Mouse (Mus musculus) adrenal gland, postnatal 10 days (tissue): Measurements from ENCODE around the gene Aff3. TPM values are rescaled to one million over a fixed set of nuclear protein-coding genes. Genes with fewer than 3 reads are reported as not detected.

Experiments used
- DNase-seq: peaks from one replicate; pipeline ENCODE4 v3.0.0; 2021; ENCODE audit warnings: mixed read lengths
- total RNA-seq, 2 experiments: library from RNA; stranded (reverse); gene quantifications; 2 replicates each; pipeline ENCODE4 v1.2.3; 2021

Gene Aff3
- total RNA-seq, 2 experiments from 2014 or later = 7.0 to 9.8 TPM

GRCm38 (mm10) chr1:38658376-38658775 lies 6.4 kb downstream of the Aff3 start:
- no peak for DNase-seq

GRCm38 (mm10) chr1:38657606-38658005 lies 7.1 kb downstream of the Aff3 start:
- DNase-seq = no peak

GRCm38 (mm10) chr1:38654981-38655540 lies 9.7 kb downstream of the Aff3 start:
- DNase-seq = no peak

GRCm38 (mm10) chr1:38650031-38650430 lies 14.7 kb downstream of the Aff3 start:
- no peak for DNase-seq

- DNase-seq = no peak
These were observed 15.6 kb downstream of the Aff3 start for GRCm38 (mm10) chr1:38649174-38649573.

GRCm38 (mm10) chr1:38642288-38642687 lies 22.5 kb downstream of the Aff3 start:
- DNase-seq = no peak

- no peak for DNase-seq
These were observed 25.1 kb downstream of the Aff3 start for GRCm38 (mm10) chr1:38639669-38640068.

- DNase-seq = no peak
These were observed 29.2 kb downstream of the Aff3 start for GRCm38 (mm10) chr1:38635596-38635995.

GRCm38 (mm10) chr1:38634081-38634480 lies 30.7 kb downstream of the Aff3 start:
- DNase-seq = no peak

GRCm38 (mm10) chr1:38632461-38633180 lies 32.1 kb downstream of the Aff3 start:
- DNase-seq = no peak

- DNase-seq = no peak
These were observed 33.1 kb downstream of the Aff3 start for GRCm38 (mm10) chr1:38631501-38632279.

GRCm38 (mm10) chr1:38628901-38629585 lies 35.7 kb downstream of the Aff3 start:
- peak; percentile 4 for DNase-seq

GRCm38 (mm10) chr1:38628426-38628825 lies 36.3 kb downstream of the Aff3 start:
- no peak for DNase-seq

GRCm38 (mm10) chr1:38627683-38628361 lies 36.9 kb downstream of the Aff3 start:
- DNase-seq = no peak

GRCm38 (mm10) chr1:38626739-38627661 lies 37.8 kb downstream of the Aff3 start:
- peak; percentile 76 for DNase-seq

GRCm38 (mm10) chr1:38626388-38626738 lies 38.4 kb downstream of the Aff3 start:
- peak; percentile 10 for DNase-seq

GRCm38 (mm10) chr1:38621840-38622239 lies 42.9 kb downstream of the Aff3 start:
- no peak for DNase-seq

- DNase-seq = no peak
These were observed 44.4 kb downstream of the Aff3 start for GRCm38 (mm10) chr1:38620401-38620800.

- no peak for DNase-seq
These were observed 58.0 kb downstream of the Aff3 start for GRCm38 (mm10) chr1:38606741-38607140.

GRCm38 (mm10) chr1:38605426-38605825 lies 59.3 kb downstream of the Aff3 start:
- no peak for DNase-seq

GRCm38 (mm10) chr1:38604611-38605010 lies 60.1 kb downstream of the Aff3 start:
- no peak for DNase-seq
